Mouse (Mus musculus) embryonic facial prominence, embryonic 11.5 days (tissue): ENCODE data around the gene Doc2g. TPM values are rescaled to one million over a fixed set of nuclear protein-coding genes. Genes with fewer than 3 reads are reported as not detected.
"Not testable (repeated sequence)": the region's sequence is repeated elsewhere in the genome, so short reads cannot be mapped to it uniquely, and the experiment has no call there.

ENCODE experiments used
- ATAC-seq: fragments of 200-750 bp; cut with Nextera tagmentation; replicated peaks from 2 replicates; pipeline ENCODE4 v1.8.0; 2017; ENCODE audit warnings: low read depth; ENCODE audit not compliant: insufficient number of reproducible peaks, low FRiP score, low TSS enrichment
- DNase-seq: peaks from one replicate; pipeline ENCODE4 v3.0.0-alpha.2; 2015; ENCODE audit warnings: low spot score
- H3K27ac ChIP-seq: fragments of 300-500 bp; sonication (generic); replicated peaks from 2 replicates; pipeline ENCODE4 v1.5.1; 2014; ENCODE audit warnings: mild to moderate bottlenecking, low read depth, low read length, control low read depth
- H3K27me3 ChIP-seq: fragments of 300-500 bp; sonication (generic); 2 replicates; pipeline ENCODE4 v1.6.1; 2014; ENCODE audit warnings: mild to moderate bottlenecking, low read length, moderate library complexity, mixed read lengths; ENCODE audit not compliant: control insufficient read depth, insufficient read depth
- H3K36me3 ChIP-seq: fragments of 300-500 bp; sonication (generic); replicated peaks from 2 replicates; pipeline ENCODE4 v1.6.1; 2014; ENCODE audit warnings: low read depth, mild to moderate bottlenecking, low read length, moderate library complexity, mixed read lengths; ENCODE audit not compliant: control insufficient read depth, insufficient read depth
- H3K4me1 ChIP-seq: fragments of 300-500 bp; sonication (generic); 2 replicates; pipeline ENCODE4 v1.6.1; 2014; ENCODE audit warnings: low read length, mixed read lengths; ENCODE audit not compliant: control insufficient read depth, insufficient read depth
- H3K4me2 ChIP-seq: fragments of 300-500 bp; sonication (generic); 2 replicates; pipeline ENCODE4 v1.6.1; 2014; ENCODE audit warnings: low read depth, mild to moderate bottlenecking, control low read depth, low read length, moderate library complexity
- H3K4me3 ChIP-seq: fragments of 300-500 bp; sonication (generic); 2 replicates; pipeline ENCODE4 v1.5.1; 2014; ENCODE audit warnings: low read depth, low read length, control low read depth
- H3K9ac ChIP-seq: fragments of 300-500 bp; sonication (generic); replicated peaks from 2 replicates; pipeline ENCODE4 v1.6.1; 2014; ENCODE audit warnings: mild to moderate bottlenecking, control low read depth, low read length
- H3K9me3 ChIP-seq: fragments of 300-500 bp; sonication (generic); replicated peaks from 2 replicates; pipeline ENCODE4 v1.6.1; 2016; ENCODE audit warnings: mild to moderate bottlenecking, low read length, inconsistent platforms, mixed read lengths; ENCODE audit not compliant: control insufficient read depth
- WGBS: fragments of 180-500 bp; shearing (Covaris S2); extraction: QIAGEN DNeasy Blood & Tissue Kit; methylation state at CpG from one replicate; pipeline ENCODE4 v1.1.7; 2014; 5-methylcytosine and 5-hydroxymethylcytosine counted together
- polyA plus RNA-seq: library from polyadenylated mRNA; unstranded; fragments of >200 nt; fragmentation: Nextera tagmentation; extraction: Ambion mirVana; gene quantifications from 2 replicates; pipeline ENCODE4 v1.2.1, GENCODE M21; 2014

Doc2g gene
- polyA plus RNA-seq, 1 experiment from 2014 or later = 2.2 TPM

DNA sequence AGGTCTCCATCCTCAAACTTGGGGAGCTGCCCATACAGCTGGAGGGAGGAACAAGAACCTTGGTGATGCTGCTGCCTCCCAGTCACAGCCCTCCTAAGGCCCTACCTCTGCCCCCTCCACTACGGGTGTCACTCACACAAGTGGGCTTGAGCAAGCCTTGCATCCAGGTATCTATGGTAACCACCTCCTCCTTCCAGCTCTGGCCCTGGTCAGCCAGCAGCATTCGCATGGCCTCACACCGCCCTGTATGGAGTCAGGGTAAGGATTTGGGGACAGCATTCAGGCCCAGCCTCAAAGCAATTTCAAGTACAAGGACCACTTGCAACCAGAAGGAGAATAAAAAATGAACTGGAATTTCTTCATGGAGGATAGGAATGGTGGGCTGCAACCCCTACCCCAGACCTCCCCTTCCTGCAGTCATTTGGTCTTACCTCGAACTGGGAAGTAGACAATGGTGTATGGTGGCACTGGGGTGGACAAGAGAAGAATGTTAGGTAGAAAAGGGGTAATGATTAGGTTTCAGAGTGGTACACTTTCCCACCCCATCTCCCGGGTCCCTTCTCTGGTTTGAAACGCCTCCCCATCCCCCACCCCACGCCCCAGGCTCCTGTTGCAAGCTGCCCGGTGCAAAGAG is 34.2 kb downstream of the Doc2g start:
- H3K36me3 ChIP-seq, H3K27me3 ChIP-seq, ATAC-seq, H3K4me1 ChIP-seq, H3K9me3 ChIP-seq, DNase-seq: not testable (repeated sequence)
- Histone ChIP-seq H3K4me2 (peak overlapping the region; percentile 77), H3K9ac (peak overlapping the region; percentile 91), H3K27ac (peak overlapping the region; percentile 70; the same call in 1 of the 2 replicates), H3K4me3 (peak overlapping the region; percentile 68)
- WGBS = 25% methylated on average over 7 of the region's 8 CpGs

DNA sequence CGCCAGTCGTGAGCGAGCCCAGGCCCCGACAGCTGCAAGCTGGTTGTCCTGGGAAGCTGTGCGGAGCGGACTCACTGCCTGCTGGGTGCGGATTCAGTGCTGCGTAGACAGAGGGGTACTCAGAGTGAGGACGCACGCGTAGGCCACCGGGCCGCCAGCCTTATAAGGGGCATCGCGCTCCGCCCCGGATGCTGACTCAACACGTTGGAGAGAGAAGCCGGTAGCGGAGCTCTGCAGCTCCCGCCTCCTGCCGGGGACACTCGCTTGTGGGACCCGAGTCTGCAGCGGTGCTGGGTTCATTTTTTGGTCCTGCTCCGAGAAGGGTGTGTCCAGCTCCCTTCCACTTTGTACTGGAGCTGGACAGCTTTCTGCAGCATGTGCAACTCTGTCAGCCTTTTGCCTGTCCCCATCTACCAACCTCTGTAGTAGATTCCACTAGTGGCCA is 34.7 kb downstream of the Doc2g start, which contains the start of gene Gstp1:
Gene Gstp1, minus strand, starts transcription at position 198 of the 445 bp plus-strand sequence.
- H3K9me3 ChIP-seq = no peaks in the 10 kb centered on the region
- ATAC-seq (peak; percentile 87), DNase-seq (peak; percentile 90)
- H3K4me1 ChIP-seq = no peaks in the 10 kb centered on the region
- peak within 1 kb of the TSS; percentile 70; the same call in 1 of the 2 replicates for H3K27ac ChIP-seq
- peak within 1 kb of the TSS; percentile 91 for H3K9ac ChIP-seq
- under 1% methylated on average over 26 of the region's 26 CpGs for WGBS
- peak within 1 kb of the TSS; percentile 77 for H3K4me2 ChIP-seq
- no peaks in the 10 kb centered on the region for H3K36me3 ChIP-seq
- no peaks in the 10 kb centered on the region for H3K27me3 ChIP-seq
- H3K4me3 ChIP-seq = peak within 1 kb of the TSS; percentile 68

DNA sequence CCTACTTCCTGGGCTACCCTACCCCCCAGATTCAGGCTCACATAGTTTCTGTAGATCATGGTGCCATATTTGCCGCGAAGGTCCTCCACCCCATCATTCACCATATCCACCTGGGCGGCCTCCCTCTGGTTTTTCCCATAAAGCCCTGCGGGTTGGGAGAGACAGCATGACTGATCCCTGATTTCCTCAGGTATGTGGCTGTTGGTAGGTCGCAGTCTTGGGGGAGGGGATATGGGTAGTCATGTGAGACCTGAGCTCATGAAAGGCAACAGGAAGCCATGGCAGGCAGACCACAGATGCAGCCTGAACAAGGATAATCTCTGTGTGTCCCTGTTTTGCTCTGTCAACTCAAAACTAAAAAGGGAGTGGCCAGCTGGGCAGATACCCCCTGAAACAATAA is 37.8 kb downstream of the Doc2g start:
- not testable (repeated sequence) for H3K4me3 ChIP-seq, DNase-seq, H3K27me3 ChIP-seq, H3K27ac ChIP-seq, H3K4me2 ChIP-seq, ATAC-seq, H3K36me3 ChIP-seq, H3K4me1 ChIP-seq, H3K9ac ChIP-seq, H3K9me3 ChIP-seq
- WGBS = 83% methylated on average over 5 of the region's 5 CpGs

DNA sequence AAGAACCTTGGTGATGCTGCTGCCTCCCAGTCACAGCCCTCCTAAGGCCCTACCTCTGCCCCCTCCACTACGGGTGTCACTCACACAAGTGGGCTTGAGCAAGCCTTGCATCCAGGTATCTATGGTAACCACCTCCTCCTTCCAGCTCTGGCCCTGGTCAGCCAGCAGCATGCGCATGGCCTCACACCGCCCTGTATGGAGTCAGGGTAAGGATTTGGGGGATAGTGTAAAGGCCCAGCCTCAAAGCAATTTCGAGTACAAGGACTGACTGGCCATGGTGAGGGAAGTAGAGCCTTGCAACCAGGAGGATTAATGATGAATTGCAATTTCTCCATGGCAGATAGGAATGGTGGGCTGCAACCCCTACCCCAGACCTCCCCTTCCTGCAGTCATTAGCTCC is 38.4 kb downstream of the Doc2g start:
- H3K36me3 ChIP-seq, H3K4me2 ChIP-seq, DNase-seq, H3K9me3 ChIP-seq, H3K4me3 ChIP-seq, H3K27ac ChIP-seq, H3K27me3 ChIP-seq, H3K4me1 ChIP-seq, H3K9ac ChIP-seq: not testable (repeated sequence)
- WGBS = 82% methylated on average over 3 of the region's 4 CpGs
- ATAC-seq = 0 out of 2 replicates have a peak, but pooled peaks have one; percentile 39

DNA sequence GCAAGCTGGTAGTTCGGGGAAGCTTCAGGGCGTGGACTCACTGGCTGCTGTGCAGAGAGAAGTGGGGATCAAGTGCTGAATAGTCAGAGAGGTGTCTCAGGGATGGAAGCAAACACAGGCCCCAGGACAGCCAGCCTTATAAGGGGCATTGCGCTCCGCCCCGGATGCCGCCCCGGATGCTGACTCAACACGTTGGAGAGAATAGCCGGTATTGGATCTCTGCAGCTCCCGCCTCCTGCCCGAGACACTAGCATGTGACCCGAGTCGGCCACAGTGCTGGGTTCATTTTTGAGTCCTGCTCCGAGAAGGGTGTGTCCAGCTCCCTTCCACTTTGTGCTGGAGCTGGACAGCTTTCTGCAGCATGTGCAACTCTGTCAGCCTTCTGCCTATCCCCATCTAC is 39.0 kb downstream of the Doc2g start:
- ATAC-seq = no peak
- no peak overlapping the region for H3K9ac ChIP-seq

DNA sequence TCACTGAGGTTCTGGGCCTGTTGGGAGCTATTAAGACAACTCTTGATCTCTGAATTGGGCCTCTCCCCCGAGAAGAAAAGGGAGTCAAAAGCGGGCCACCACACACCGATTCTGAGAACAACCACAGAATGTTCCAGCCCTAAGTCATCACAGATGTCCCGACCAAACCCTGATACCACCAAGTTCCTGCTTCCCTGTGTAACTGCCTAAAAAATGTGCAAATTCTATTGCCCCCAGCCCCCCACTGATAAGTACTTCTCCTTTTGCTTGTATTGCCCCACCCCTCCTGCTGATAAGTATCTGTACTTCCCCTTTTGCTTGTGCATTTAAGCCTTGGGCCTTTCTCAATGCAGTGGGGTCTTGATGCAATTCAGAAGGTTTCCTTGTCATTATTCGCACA is 41.0 kb downstream of the Doc2g start:
- ATAC-seq, H3K4me3 ChIP-seq, H3K27me3 ChIP-seq, H3K27ac ChIP-seq, H3K36me3 ChIP-seq, H3K9ac ChIP-seq, H3K9me3 ChIP-seq, H3K4me1 ChIP-seq, DNase-seq, H3K4me2 ChIP-seq: not testable (repeated sequence)
- 87% methylated on average over 5 of the region's 5 CpGs for WGBS

More for the DNA sequence above, 39.0 kb downstream of the Doc2g start:
- Histone ChIP-seq H3K27me3 (no peaks in the 10 kb centered on the region), H3K9me3 (no peaks in the 10 kb centered on the region), H3K36me3 (no peaks in the 10 kb centered on the region), H3K4me3 (no peak overlapping the region), H3K4me2 (no peak overlapping the region), H3K27ac (no peak overlapping the region), H3K4me1 (no peaks in the 10 kb centered on the region)
- WGBS = 73% methylated on average over 14 of the region's 14 CpGs
- DNase-seq = no peak

DNA sequence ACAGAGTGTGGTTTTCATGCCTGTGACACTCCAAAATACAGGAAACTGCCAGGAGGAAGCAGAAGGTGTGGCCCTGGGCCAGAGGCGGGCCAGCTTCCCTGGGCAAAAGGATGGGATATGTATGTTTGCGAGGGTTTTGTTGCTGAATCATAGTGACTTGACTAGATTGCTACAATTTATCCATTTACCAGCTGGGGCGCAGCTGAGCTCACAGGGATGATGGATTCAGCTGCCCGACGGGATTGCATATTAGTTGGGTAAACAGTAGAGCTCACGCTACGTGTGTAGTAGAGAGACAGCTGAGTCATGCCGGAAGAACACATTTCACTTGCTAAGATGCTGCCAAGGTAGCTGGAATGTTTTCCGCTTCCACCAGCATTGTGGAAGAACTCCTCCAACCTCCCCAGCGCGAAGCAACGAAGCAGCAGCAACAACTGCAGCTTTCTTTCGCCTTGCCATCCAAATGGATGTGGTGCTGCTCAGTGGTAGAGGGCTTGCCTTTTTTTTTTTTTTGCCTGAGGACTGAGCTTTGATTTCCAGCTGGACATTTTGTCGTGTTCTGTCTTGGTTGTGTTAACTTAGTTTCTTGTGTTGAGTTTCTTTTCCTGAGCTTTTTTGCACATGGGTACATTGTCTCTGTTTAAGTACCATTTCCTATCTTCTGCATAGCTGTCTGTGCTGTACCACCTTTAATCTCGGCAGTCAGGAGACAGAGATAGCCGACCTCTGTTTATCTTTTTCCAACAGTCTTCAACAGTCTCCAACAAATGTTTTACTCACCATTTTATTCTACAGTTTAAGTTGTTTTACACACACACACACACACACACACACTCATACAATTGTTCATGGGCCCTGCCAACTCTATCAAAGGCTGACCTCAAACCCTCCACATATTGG is 43.1 kb downstream of the Doc2g start, which contains the start of gene Gstp2:
Gene Gstp2, minus strand, starts transcription at position 58 of the 900 bp plus-strand sequence.
- peak; percentile 66 for DNase-seq
- H3K9me3 ChIP-seq = no peaks in the 10 kb centered on the region
- 55% methylated on average over 16 of the region's 16 CpGs for WGBS
- H3K9ac ChIP-seq = no peak within 1 kb of the TSS
- H3K27ac ChIP-seq = no peak within 1 kb of the TSS
- H3K4me2 ChIP-seq = no peak within 1 kb of the TSS; the same call in 1 of the 2 replicates
- H3K4me1 ChIP-seq = no peaks in the 10 kb centered on the region
- ATAC-seq = no peak
- H3K36me3 ChIP-seq = no peaks in the 10 kb centered on the region
- H3K27me3 ChIP-seq = no peaks in the 10 kb centered on the region
- H3K4me3 ChIP-seq = no peak within 1 kb of the TSS

DNA sequence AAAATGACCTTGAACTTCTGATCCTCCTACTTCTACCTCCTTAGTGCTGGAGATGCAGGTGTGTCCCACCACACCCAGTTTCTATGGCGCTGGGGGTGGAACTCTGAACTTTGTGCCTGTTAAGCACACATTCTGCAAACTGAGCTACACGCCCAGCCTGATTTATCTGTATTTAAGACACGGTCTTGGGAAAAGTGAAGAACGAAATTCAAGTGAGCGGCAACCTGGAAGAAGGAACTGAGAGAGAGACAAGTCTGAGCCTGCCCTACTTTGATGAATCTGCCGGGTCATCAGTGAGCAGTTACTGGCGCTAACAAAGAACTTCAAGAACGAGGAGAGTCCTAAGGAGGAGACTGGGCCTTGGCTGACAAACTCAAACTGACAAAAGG is 43.7 kb downstream of the Doc2g start:
- H3K9me3 ChIP-seq = no peaks in the 10 kb centered on the region
- H3K27me3 ChIP-seq = no peaks in the 10 kb centered on the region
- no peak overlapping the region for H3K4me3 ChIP-seq
- DNase-seq (peak; percentile 14), ATAC-seq (no peak)
- H3K4me2 ChIP-seq = no peak overlapping the region
- 82% methylated on average over 8 of the region's 8 CpGs for WGBS
- no peak overlapping the region for H3K27ac ChIP-seq
- no peak overlapping the region for H3K9ac ChIP-seq
- H3K36me3 ChIP-seq = no peaks in the 10 kb centered on the region
- H3K4me1 ChIP-seq = no peaks in the 10 kb centered on the region
